Mouse (Mus musculus): Measurements from ENCODE around the gene Dync1i1.

The Dync1i1 gene

GRCm38 (mm10) chr6:5781752-5782151 is 56.3 kb downstream of the Dync1i1 start:
- DNase-seq, result no peak

DNA sequence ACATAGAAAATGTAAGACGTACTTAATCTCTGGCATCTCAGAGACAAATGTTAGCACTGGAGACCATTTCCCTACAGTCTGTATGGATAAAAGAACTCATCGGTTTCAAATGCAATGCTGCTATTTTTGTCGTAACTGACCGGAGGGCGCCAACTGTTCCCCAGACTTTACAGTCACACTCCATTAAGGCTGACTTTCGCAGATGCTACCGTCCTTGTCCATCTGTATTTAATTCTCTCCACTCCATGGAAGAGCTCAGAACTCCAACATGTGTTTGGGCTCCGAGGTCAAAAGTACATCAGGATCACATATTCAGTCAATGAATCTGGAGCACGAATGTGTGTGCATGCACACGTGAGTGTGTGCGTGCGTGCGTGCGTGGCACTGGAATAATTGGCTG is 58.4 kb downstream of the Dync1i1 start:
- DNase-seq, result no peak

DNA sequence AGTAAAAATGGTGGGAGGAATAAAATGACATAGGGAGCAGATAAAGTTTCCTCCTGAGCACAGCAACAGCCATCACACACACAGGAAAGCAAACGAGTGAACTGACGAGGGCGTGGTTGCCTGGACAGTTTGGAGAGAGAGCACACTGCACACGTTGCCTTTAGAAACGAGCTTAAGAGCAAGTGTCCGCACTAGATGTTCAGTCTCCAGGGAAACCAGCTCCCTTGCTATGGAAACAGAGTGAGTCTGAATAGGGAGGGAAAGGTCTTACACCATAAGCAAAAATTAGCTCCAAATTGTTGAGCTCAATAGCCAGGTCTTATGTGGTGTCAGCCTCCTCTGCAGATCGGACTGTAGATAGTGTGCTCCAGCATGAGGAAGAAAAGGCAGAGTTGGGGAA is 65.2 kb downstream of the Dync1i1 start:
- DNase-seq, result no peak

GRCm38 (mm10) chr6:5794106-5794753 is 68.8 kb downstream of the Dync1i1 start:
- no peak for DNase-seq

GRCm38 (mm10) chr6:5795314-5795713 is 69.9 kb downstream of the Dync1i1 start:
- no peak for DNase-seq

GRCm38 (mm10) chr6:5802124-5802839 is 76.8 kb downstream of the Dync1i1 start:
- peak in 1 of 2 experiments; percentile 17 for DNase-seq

GRCm38 (mm10) chr6:5802840-5803491 is 77.5 kb downstream of the Dync1i1 start:
- DNase-seq, result no peak

DNA sequence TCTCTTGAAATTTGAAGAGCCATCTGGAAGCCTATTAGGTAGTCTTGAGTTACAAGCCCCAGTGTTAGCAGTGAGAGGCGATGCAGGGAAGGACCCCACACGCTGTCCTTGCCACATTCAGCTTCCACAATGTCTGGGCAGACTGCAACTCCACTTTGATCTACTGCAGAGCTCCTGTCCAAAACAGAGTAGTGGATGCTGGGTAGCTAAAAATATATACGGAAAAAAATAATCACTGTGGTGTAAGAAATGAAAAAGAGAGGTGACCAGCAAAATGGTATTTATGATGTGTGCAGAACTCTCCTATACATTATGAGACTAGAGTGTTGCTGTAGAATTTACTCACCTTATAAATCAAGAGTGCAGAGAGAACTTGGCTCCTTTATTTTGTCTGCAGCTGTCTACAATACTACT is 82.6 kb downstream of the Dync1i1 start:
- DNase-seq, result no peak

DNA sequence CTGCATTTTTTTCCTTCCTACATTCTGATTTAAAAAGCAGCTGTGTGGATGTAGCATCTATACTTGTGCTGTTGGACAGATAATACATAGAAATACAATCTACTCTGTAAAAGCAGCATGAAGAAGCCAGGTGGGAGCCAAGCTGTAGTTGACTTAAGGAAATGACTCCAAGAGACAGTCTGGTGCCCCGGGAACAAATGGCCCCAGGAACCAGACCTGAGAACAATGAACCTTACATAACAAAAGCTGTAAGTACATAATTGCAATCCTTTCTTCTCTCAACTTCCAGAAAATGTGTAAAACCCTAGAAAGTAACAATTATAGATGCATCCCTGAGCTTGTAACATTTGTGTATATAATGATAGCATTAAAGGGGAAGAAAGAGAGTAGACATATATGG is 86.6 kb downstream of the Dync1i1 start:
- no peak for DNase-seq

- DNase-seq, result no peak
Observed at GRCm38 (mm10) chr6:5819674-5820073, 94.2 kb downstream of the Dync1i1 start.

DNA sequence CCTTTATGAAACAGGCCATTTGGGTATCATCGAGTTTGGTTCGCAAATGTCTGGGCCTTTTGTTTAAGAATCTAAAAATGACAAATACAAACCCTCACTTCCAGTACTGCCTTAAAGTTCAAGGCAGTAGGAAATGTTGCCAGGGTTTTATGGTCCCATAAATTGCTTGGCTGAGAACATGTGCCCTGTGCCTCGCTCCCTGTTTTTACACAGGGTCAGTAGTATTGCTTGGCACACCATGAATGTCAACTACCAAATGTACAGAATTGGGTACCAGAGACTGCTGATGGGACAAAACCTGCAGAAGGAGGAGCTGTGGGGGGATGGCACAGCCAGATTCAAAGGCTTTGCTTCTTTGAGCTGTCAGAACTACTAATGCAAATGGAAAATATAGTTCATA is 100.0 kb downstream of the Dync1i1 start:
- DNase-seq, result no peak

GRCm38 (mm10) chr6:5827064-5827463 is 101.6 kb downstream of the Dync1i1 start:
- no peak for DNase-seq

GRCm38 (mm10) chr6:5828409-5828974 is 103.1 kb downstream of the Dync1i1 start:
- no peak for DNase-seq

DNA sequence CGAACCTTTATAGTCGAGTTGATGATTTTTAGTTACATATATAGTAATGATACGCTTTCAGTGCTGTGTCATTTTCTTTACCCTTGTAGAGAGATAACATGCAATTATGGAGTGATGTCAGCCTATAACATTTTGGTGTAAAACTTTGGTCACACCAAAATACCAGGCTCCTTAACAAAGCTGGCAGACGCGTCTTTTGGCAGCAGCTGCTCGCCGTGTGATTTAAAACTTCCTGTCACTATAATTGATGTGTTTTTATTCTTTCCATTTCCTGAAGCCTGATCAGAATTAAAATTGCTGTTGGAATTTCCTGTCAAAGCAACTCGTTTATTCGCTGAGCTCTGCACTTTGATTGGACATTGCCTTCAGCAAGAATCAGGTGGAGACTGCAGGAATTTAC is 103.7 kb downstream of the Dync1i1 start:
- no peak for DNase-seq

GRCm38 (mm10) chr6:5830717-5831116 is 105.3 kb downstream of the Dync1i1 start:
- no peak for DNase-seq

GRCm38 (mm10) chr6:5831233-5831632 is 105.8 kb downstream of the Dync1i1 start:
- no peak for DNase-seq

DNA sequence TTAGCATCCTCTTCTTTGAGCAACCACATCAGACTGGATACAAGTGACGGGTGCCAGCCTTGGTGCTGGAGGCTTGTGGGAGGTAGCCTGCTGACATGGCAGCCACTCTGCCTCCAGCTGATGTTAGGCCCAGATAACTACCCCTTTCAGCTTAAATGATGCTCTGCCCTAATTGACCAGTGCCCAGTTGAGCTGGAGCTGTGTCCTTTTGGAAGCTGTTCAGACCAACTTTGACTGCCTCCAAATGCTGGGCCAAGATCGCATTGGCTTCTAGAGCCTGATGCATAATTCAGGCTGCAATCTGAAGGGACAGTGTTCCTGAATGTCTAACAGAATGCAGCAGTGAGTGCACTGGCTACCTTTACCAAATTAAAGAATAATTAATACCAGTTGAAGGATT is 107.4 kb downstream of the Dync1i1 start:
- no peak for DNase-seq

- DNase-seq, result no peak
Observed at GRCm38 (mm10) chr6:5842466-5842865, 117.0 kb downstream of the Dync1i1 start.

GRCm38 (mm10) chr6:5846154-5846553 is 120.7 kb downstream of the Dync1i1 start:
- no peak for DNase-seq

DNA sequence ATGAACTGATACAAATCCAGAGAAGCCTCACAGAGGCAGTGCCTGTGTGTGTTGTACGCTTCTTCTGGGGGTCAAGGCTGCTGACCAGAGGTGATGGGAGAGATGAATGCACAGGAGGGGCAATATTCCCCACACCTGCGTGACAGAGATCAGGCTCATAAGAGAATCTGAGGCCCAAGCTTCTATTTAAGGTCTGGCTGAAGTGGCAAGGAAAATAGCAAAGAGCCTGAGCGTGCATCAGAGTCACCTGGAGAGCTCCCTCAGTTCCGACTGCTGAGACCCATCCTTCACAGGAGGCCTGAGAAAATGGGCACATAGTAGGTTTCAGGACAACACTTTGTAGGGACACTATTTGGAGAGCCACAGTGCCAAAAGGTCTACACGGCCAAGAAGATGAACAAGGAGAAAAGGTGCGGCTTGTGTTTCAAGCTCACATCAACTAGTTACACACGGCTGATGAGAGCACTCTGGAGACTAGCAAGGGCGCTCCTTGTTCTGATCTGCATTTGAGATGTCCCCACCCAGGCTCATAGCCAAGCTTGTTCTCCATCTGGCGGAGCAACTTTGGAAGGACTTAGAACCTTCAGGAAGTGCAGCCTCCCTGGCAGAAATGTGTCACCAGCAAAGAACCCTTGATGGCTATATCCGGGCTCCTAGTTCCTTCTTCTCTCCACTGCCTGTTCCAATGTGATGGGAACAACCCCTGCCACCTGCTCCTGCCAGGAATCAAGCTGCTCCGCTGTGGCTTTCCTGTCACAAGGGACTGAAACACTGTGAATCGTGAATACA is 128.8 kb downstream of the Dync1i1 start:
- no peak for DNase-seq

DNA sequence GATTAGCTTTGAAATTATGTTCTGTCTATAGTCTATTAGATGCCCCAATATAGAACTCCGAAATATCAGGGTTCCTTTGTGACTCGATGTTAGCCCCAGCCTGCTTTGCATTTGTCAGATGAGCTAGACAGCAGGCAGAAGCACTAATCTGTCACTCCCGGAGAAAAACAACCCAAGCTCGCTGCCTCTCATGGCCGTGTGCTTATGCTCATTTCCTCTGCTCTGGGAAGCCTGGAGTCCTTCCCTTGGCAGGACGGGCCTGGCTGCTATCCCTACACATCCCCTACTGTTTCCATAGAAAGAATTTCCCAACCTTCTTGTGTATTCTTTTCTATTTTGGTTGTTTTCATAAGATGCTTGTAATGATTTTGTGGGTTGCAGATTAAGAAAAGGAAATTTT is 130.1 kb downstream of the Dync1i1 start:
- no peak for DNase-seq

- peak in 1 of 2 experiments; percentile 10 for DNase-seq
Observed at GRCm38 (mm10) chr6:5858371-5858770, 132.9 kb downstream of the Dync1i1 start.

Data from kidney, adult 8-10 months (tissue).